Mouse (Mus musculus) CD8-positive naive resting alpha-beta T cell, adult 2 months (primary cell): ENCODE results near the gene Hspe1.

Experiments
- DNase-seq, 2 experiments: peaks; one replicate each; pipeline ENCODE4 v3.0.0; 2022; ENCODE audit warnings: low read depth in 2 of 2, low spot score in 2 of 2

Gene Hspe1

GRCm38 (mm10) chr1:55132308-55132707 lies 44.4 kb downstream of the Hspe1 start:
- no peak for DNase-seq

GRCm38 (mm10) chr1:55133173-55133572 lies 45.2 kb downstream of the Hspe1 start:
- DNase-seq = no peak

GRCm38 (mm10) chr1:55134301-55134700 lies 46.4 kb downstream of the Hspe1 start:
- DNase-seq = no peak

- no peak for DNase-seq
Measured at GRCm38 (mm10) chr1:55135846-55136245, 47.9 kb downstream of the Hspe1 start.
